Mouse (Mus musculus) midbrain, embryonic 14.5 days (tissue): ENCODE data around the gene Klhl5. TPM values are rescaled to one million over a fixed set of nuclear protein-coding genes. Genes with fewer than 3 reads are reported as not detected.
A peak's percentile ranks its signal among the peaks of the same experiment; 100 is the strongest.
"Not testable (repeated sequence)": the region's sequence is repeated elsewhere in the genome, so short reads cannot be mapped to it uniquely, and the experiment has no call there.

Experiments
- ATAC-seq: fragments of 200-750 bp; cut with Nextera tagmentation; 2 replicates; pipeline ENCODE4 v1.8.0; 2017; ENCODE audit warnings: moderate number of reproducible peaks, moderate library complexity; ENCODE audit not compliant: low FRiP score, low TSS enrichment
- DNase-seq: peaks from one replicate; pipeline ENCODE4 v3.0.0-alpha.2; 2015
- H3K27ac ChIP-seq: fragments of 300-500 bp; sonication (generic); replicated peaks from 2 replicates; pipeline ENCODE4 v1.5.1; 2014; ENCODE audit warnings: mild to moderate bottlenecking, low read depth, low read length, moderate library complexity
- H3K27me3 ChIP-seq: fragments of 300-500 bp; sonication (generic); 2 replicates; pipeline ENCODE4 v1.6.1; 2014; ENCODE audit warnings: low read length, control low read depth, mixed read lengths; ENCODE audit not compliant: control insufficient read depth, insufficient read depth
- H3K36me3 ChIP-seq: fragments of 300-500 bp; sonication (generic); 2 replicates; pipeline ENCODE4 v1.6.1; 2014; ENCODE audit warnings: low read length, control low read depth; ENCODE audit not compliant: control insufficient read depth, insufficient read depth
- H3K4me1 ChIP-seq: fragments of 300-500 bp; sonication (generic); 2 replicates; pipeline ENCODE4 v1.6.1; 2014; ENCODE audit warnings: mild to moderate bottlenecking, antibody characterized with exemption, low read length, control low read depth; ENCODE audit not compliant: control insufficient read depth, insufficient read depth
- H3K4me2 ChIP-seq: fragments of 300-500 bp; sonication (generic); 2 replicates; pipeline ENCODE4 v1.6.1; 2014; ENCODE audit warnings: mild to moderate bottlenecking, low read length, moderate library complexity
- H3K4me3 ChIP-seq: fragments of 300-500 bp; sonication (generic); replicated peaks from 2 replicates; pipeline ENCODE4 v1.5.1; 2014; ENCODE audit warnings: low read depth, low read length
- H3K9ac ChIP-seq: fragments of 300-500 bp; sonication (generic); replicated peaks from 2 replicates; pipeline ENCODE4 v1.6.1; 2014; ENCODE audit warnings: mild to moderate bottlenecking, low read length, moderate library complexity
- H3K9me3 ChIP-seq: fragments of 300-500 bp; sonication (generic); 2 replicates; pipeline ENCODE4 v1.6.1; 2016; ENCODE audit warnings: low read length, control low read depth, mixed read lengths; ENCODE audit not compliant: control insufficient read depth
- WGBS: fragments of 180-500 bp; shearing (Covaris S2); extraction: QIAGEN DNeasy Blood & Tissue Kit; methylation state at CpG from one replicate; pipeline ENCODE4 v1.1.7; 2014; 5-methylcytosine and 5-hydroxymethylcytosine counted together
- polyA plus RNA-seq: library from polyadenylated mRNA; unstranded; fragments of >200 nt; fragmentation: Nextera tagmentation; extraction: Ambion mirVana; gene quantifications from 2 replicates; pipeline ENCODE4 v1.2.1, GENCODE M21; 2014

Gene Klhl5
- polyA plus RNA-seq, 1 experiment from 2014 or later, result 49.2 TPM

- Histone ChIP-seq H3K9me3 (no peaks in the 10 kb centered on the region), H3K36me3 (no peaks in the 10 kb centered on the region), H3K4me1 (peaks cover 9% of the 10 kb centered on the region), H3K27ac (peak overlapping the region; percentile 61; the same call in 1 of the 2 replicates), H3K27me3 (no peaks in the 10 kb centered on the region), H3K4me2 (no peak overlapping the region), H3K9ac (no peak overlapping the region; the same call in 1 of the 2 replicates), H3K4me3 (no peak overlapping the region)
- peak; percentile 43 for ATAC-seq
- peak; percentile 49 for DNase-seq
- 57% methylated on average over 3 of the region's 3 CpGs for WGBS
Measured at GRCm38 (mm10) chr5:65102026-65102640, 5.2 kb upstream of the Klhl5 start.

- H3K27ac ChIP-seq, result peak overlapping the region; percentile 61
- ATAC-seq, result peak; percentile 9; the same call in 1 of the 2 replicates
Measured at GRCm38 (mm10) chr5:65102641-65103042, 4.7 kb upstream of the Klhl5 start.

DNA sequence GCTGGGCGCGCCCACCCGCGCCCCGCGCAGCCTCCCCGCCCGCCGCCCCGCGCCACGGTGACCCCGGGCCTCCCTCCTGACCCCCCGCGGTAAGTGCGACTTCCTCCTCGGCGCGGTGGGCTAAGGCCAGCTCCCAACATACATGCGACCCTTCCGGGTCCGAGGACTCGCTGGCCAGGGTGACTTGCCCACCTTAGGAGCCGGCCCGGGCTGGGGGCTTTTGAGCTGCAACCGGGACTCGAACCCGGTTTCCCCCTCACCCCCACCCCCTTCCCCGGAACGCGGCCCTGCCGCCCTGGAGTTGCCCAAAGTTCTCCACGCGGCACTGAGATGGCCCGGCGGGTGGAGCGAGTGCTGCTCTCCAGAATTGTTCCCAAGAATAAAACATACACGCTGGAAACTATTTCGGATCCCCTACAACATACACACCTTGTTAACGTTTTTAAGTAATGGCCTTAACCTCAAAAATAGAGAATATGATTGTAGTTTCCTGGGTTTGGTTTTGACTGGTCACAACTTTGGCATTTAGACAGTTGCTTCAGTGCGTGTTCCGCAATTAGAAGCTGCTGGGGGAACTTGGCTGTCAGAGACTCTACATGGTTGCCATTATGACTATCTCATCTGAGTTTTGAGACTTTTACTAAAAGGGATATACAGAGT, 564 bp downstream of the Klhl5 start:
- WGBS, result 4% methylated on average over 37 of the region's 42 CpGs
- ATAC-seq, result peak; percentile 70; the same call in 1 of the 2 replicates
- no peaks in the 10 kb centered on the region for H3K27me3 ChIP-seq

More at GRCm38 (mm10) chr5:65102641-65103042, 4.7 kb upstream of the Klhl5 start:
- DNase-seq, result no peak
- no peak overlapping the region for H3K4me2 ChIP-seq
- H3K4me1 ChIP-seq, result peaks cover 9% of the 10 kb centered on the region
- H3K9ac ChIP-seq, result no peak overlapping the region
- H3K4me3 ChIP-seq, result no peak overlapping the region
- H3K9me3 ChIP-seq, result no peaks in the 10 kb centered on the region
- 63% methylated on average over 10 of the region's 10 CpGs for WGBS
- no peaks in the 10 kb centered on the region for H3K27me3 ChIP-seq
- no peaks in the 10 kb centered on the region for H3K36me3 ChIP-seq

DNA sequence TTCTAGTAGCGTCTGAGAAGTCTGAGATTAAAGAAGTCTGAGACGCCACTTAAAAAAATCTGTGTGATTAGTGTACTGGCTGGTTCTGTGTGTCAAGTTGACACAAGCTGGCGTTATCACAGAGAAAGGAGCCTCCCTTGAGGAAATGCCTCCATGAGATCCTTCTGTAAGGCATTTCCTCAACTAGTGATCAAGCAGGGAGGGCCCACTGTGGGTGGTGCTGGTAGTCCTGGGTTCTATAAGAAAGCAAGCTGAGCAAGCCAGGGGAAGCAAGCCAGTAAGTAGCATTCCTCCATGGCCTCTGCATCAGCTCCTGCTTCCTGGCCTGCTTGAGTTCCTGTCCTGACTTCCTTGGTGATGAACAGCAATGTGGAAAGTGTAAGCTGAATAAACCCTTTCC, 4.9 kb downstream of the Klhl5 start:
- 78% methylated on average over 3 of the region's 3 CpGs for WGBS
- not testable (repeated sequence) for ATAC-seq, H3K9me3 ChIP-seq, DNase-seq, H3K27me3 ChIP-seq, H3K9ac ChIP-seq, H3K4me2 ChIP-seq, H3K27ac ChIP-seq, H3K36me3 ChIP-seq, H3K4me3 ChIP-seq, H3K4me1 ChIP-seq

More for the DNA sequence above, 564 bp downstream of the Klhl5 start:
- peak overlapping the region; percentile 77 for H3K4me3 ChIP-seq
- H3K9ac ChIP-seq, result peak overlapping the region; percentile 77
- no peaks in the 10 kb centered on the region for H3K9me3 ChIP-seq
- H3K27ac ChIP-seq, result peak overlapping the region; percentile 60
- H3K4me1 ChIP-seq, result no peaks in the 10 kb centered on the region; the same call in 1 of the 2 replicates
- DNase-seq, result peak; percentile 32
- H3K4me2 ChIP-seq, result peak overlapping the region; percentile 90
- no peaks in the 10 kb centered on the region for H3K36me3 ChIP-seq

GRCm38 (mm10) chr5:65113323-65113722, 6.0 kb downstream of the Klhl5 start:
- no peak for DNase-seq

DNA sequence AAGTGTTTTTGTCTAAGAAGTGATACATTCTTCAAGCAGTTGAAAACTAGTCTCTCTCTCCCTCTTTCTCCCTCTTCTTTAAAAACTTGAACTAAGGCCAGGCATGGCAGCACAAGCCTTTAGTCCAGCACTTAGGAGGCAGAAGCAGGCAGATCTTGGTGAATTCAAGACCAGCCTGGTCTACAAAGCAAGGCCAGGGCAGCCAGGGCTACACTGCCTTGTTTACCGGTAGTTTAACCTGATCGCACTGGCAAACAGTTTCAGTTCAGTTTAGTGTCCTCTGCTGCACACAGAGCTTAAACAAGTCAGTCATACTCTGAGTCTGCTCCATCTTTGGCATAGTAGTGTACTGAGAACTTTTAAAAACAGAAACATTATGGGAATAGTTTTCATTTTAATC, 9.4 kb downstream of the Klhl5 start:
- no peak overlapping the region for H3K27ac ChIP-seq
- H3K9me3 ChIP-seq, result no peaks in the 10 kb centered on the region
- WGBS, result 96% methylated on average over 2 of the region's 2 CpGs
- H3K4me3 ChIP-seq, result no peak overlapping the region
- no peak for ATAC-seq
- H3K4me2 ChIP-seq, result no peak overlapping the region
- 0 out of 2 replicates have a peak, but pooled peaks cover 2% of the 10 kb centered on the region for H3K36me3 ChIP-seq
- no peaks in the 10 kb centered on the region for H3K27me3 ChIP-seq
- no peak overlapping the region for H3K9ac ChIP-seq
- no peak for DNase-seq
- no peaks in the 10 kb centered on the region for H3K4me1 ChIP-seq

More at GRCm38 (mm10) chr5:65113323-65113722, 6.0 kb downstream of the Klhl5 start:
- no peak overlapping the region for H3K4me2 ChIP-seq
- H3K4me1 ChIP-seq, result no peaks in the 10 kb centered on the region
- no peak overlapping the region for H3K27ac ChIP-seq
- 94% methylated on average over 6 of the region's 6 CpGs for WGBS
- no peak overlapping the region for H3K9ac ChIP-seq
- H3K27me3 ChIP-seq, result no peaks in the 10 kb centered on the region
- H3K36me3 ChIP-seq, result 0 out of 2 replicates have a peak, but pooled peaks cover 2% of the 10 kb centered on the region
- no peaks in the 10 kb centered on the region for H3K9me3 ChIP-seq
- no peak for ATAC-seq
- H3K4me3 ChIP-seq, result no peak overlapping the region

DNA sequence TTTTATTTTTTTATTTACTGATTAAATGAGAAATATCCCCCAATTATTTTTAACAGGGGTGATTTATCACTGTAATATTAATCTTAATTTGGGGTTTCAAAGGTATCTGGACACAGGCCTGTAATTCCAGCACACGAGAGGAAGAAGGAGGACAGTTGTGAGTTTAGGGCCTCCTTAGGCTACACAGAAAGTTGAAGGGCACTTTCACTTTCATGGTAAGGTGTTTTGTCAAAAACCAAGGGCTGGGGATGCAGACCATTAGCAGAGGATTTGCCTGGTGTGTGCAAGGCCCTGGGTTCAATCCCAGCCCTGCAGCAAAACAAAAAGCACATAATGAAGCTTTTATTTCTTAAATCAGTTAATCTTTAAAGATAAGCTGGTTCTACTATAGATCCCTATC, 12.2 kb downstream of the Klhl5 start:
- no peak for ATAC-seq
- H3K9me3 ChIP-seq, result no peaks in the 10 kb centered on the region
- 94% methylated on average over 1 of the region's 1 CpGs for WGBS

GRCm38 (mm10) chr5:65119918-65120317, 12.6 kb downstream of the Klhl5 start:
- Histone ChIP-seq H3K27ac (no peak overlapping the region), H3K4me3 (no peak overlapping the region), H3K9ac (no peak overlapping the region), H3K36me3 (0 out of 2 replicates have a peak, but pooled peaks cover 2% of the 10 kb centered on the region), H3K4me2 (no peak overlapping the region), H3K9me3 (no peaks in the 10 kb centered on the region), H3K4me1 (no peaks in the 10 kb centered on the region), H3K27me3 (no peaks in the 10 kb centered on the region)
- 78% methylated on average over 3 of the region's 3 CpGs for WGBS
- no peak for DNase-seq
- no peak for ATAC-seq

More for the DNA sequence above, 12.2 kb downstream of the Klhl5 start:
- DNase-seq, result no peak
- H3K4me2 ChIP-seq, result no peak overlapping the region
- no peak overlapping the region for H3K4me3 ChIP-seq
- no peak overlapping the region for H3K27ac ChIP-seq
- 0 out of 2 replicates have a peak, but pooled peaks cover 2% of the 10 kb centered on the region for H3K36me3 ChIP-seq
- no peaks in the 10 kb centered on the region for H3K4me1 ChIP-seq
- no peak overlapping the region for H3K9ac ChIP-seq
- H3K27me3 ChIP-seq, result no peaks in the 10 kb centered on the region
